Mouse (Mus musculus) embryonic facial prominence, embryonic 12.5 days (tissue): ENCODE data around the gene C1qtnf5. TPM values are rescaled to one million over a fixed set of nuclear protein-coding genes. Genes with fewer than 3 reads are reported as not detected.

Source experiments
- ATAC-seq: fragments of 200-750 bp; cut with Nextera tagmentation; 2 replicates; pipeline ENCODE4 v1.8.0; 2017; ENCODE audit not compliant: insufficient number of reproducible peaks, insufficient read depth, low FRiP score, low TSS enrichment
- H3K27ac ChIP-seq: fragments of 300-500 bp; sonication (generic); 2 replicates; pipeline ENCODE4 v1.5.1; 2016; ENCODE audit warnings: mild to moderate bottlenecking
- H3K27me3 ChIP-seq: fragments of 300-500 bp; sonication (generic); 2 replicates; pipeline ENCODE4 v1.6.1; 2016; ENCODE audit warnings: mild to moderate bottlenecking, moderate library complexity
- H3K36me3 ChIP-seq: fragments of 300-500 bp; sonication (generic); 2 replicates; pipeline ENCODE4 v1.6.1; 2016; ENCODE audit warnings: mild to moderate bottlenecking
- H3K4me1 ChIP-seq: fragments of 300-500 bp; sonication (generic); 2 replicates; pipeline ENCODE4 v1.6.1; 2016
- H3K4me2 ChIP-seq: fragments of 300-500 bp; sonication (generic); replicated peaks from 2 replicates; pipeline ENCODE4 v1.6.1; 2016; ENCODE audit warnings: mild to moderate bottlenecking, moderate library complexity
- H3K4me3 ChIP-seq: fragments of 300-500 bp; sonication (generic); 2 replicates; pipeline ENCODE4 v1.5.1; 2016; ENCODE audit warnings: mild to moderate bottlenecking
- H3K9ac ChIP-seq: fragments of 300-500 bp; sonication (generic); 2 replicates; pipeline ENCODE4 v1.6.1; 2016; ENCODE audit warnings: mild to moderate bottlenecking, moderate library complexity
- H3K9me3 ChIP-seq: fragments of 300-500 bp; sonication (generic); 2 replicates; pipeline ENCODE4 v1.6.1; 2016; ENCODE audit warnings: mild to moderate bottlenecking, moderate library complexity
- WGBS: fragments of 180-500 bp; shearing (Covaris S2); methylation state at CpG from one replicate; pipeline ENCODE4 v1.1.7; 2016; 5-methylcytosine and 5-hydroxymethylcytosine counted together
- polyA plus RNA-seq: library from polyadenylated mRNA; unstranded; fragments of >200 nt; fragmentation: Nextera tagmentation; extraction: Ambion mirVana; gene quantifications from 2 replicates; pipeline ENCODE4 v1.2.1, GENCODE M21; 2016

Gene C1qtnf5
- polyA plus RNA-seq, 1 experiment from 2014 or later: 0.78 TPM

DNA sequence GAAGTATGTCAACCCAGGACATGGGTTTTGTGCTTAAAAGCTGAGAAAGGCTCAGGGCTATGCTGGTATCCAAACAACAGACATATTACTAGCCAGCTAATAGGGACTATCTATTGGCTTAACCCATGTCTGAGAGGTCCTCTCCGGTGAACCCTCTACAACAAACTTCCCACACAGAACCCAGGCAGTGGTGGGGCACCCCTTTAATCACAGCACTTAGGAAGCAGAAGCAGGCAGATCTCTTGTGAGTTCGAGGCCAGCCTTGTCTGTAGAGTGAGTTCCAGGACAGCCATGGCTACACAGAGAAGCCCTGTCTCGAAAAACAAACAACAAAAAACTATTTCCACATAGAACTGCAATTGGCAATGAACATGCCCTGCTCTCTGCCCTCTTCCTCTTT is 19.7 kb downstream of the C1qtnf5 start:
- H3K9ac ChIP-seq: no peak overlapping the region
- no peak overlapping the region for H3K4me3 ChIP-seq
- peaks cover 22% of the 10 kb centered on the region for H3K4me1 ChIP-seq
- H3K36me3 ChIP-seq: no peaks in the 10 kb centered on the region
- H3K9me3 ChIP-seq: no peaks in the 10 kb centered on the region
- H3K27ac ChIP-seq: no peak overlapping the region
- WGBS: 83% methylated on average over 3 of the region's 3 CpGs
- ATAC-seq: no peak
- H3K27me3 ChIP-seq: peaks cover 8% of the 10 kb centered on the region
- H3K4me2 ChIP-seq: no peak overlapping the region

DNA sequence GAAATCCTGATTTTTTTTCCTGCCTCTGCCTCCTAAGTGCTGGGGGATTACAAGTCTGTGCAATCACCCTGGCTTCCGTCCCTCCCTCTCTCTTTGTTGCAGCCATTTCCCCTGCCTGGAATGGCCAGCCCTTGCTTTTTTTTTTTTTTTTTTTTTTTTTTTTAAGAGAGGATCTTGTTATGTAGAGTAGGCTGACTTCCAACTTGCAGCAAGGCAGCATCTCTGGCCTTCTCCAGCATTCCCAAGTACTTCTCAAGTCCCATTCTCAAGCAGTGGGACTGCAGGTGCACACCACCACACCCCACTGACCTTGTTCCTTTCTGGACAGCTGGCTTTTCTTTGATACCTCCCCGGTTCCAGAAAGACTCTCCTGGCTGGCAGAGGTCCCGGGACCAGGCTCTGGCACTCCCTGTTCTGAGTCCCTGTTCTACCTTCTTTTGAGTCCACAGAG is 20.3 kb downstream of the C1qtnf5 start:
- H3K9ac ChIP-seq: no peak overlapping the region
- no peaks in the 10 kb centered on the region for H3K9me3 ChIP-seq
- ATAC-seq: no peak
- no peak overlapping the region for H3K4me2 ChIP-seq
- no peak overlapping the region for H3K4me3 ChIP-seq
- peaks cover 8% of the 10 kb centered on the region for H3K27me3 ChIP-seq
- H3K27ac ChIP-seq: no peak overlapping the region
- H3K4me1 ChIP-seq: peaks cover 22% of the 10 kb centered on the region
- 66% methylated on average over 3 of the region's 3 CpGs for WGBS
- H3K36me3 ChIP-seq: no peaks in the 10 kb centered on the region

DNA sequence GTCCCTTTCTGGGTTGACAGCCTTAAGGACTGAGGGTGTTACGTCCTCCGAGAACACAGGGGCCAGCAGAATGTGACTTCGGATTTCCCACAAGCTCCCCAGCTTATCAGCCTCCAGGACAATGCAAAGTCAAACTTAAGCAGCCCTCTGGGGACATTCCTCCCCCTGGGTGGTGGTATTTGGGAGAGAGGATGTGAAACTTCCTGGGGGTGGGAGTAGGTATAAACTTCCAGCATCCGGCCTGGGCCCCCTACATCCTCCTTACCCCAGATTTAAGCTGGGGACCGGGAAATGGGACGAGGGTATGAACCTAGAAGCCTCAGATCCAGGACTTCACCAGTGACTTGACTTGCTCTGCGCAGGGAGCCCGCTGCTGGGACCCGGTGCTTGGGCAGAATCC is 22.6 kb downstream of the C1qtnf5 start:
- no peaks in the 10 kb centered on the region for H3K9me3 ChIP-seq
- peaks cover 29% of the 10 kb centered on the region for H3K27me3 ChIP-seq
- 4% methylated on average over 9 of the region's 9 CpGs for WGBS
- H3K4me1 ChIP-seq: peaks cover 37% of the 10 kb centered on the region
- peak overlapping the region; percentile 78 for H3K4me2 ChIP-seq
- H3K27ac ChIP-seq: peak overlapping the region; percentile 76
- peak overlapping the region; percentile 40 for H3K4me3 ChIP-seq
- no peak; the same call in 1 of the 2 replicates for ATAC-seq
- no peaks in the 10 kb centered on the region for H3K36me3 ChIP-seq
- peak overlapping the region; percentile 43 for H3K9ac ChIP-seq

- under 1% methylated on average over 27 of the region's 27 CpGs for WGBS
- H3K27ac ChIP-seq: peak overlapping the region; percentile 76
- no peaks in the 10 kb centered on the region for H3K9me3 ChIP-seq
- peak overlapping the region; percentile 43 for H3K9ac ChIP-seq
- peaks cover 37% of the 10 kb centered on the region for H3K4me1 ChIP-seq
- H3K36me3 ChIP-seq: no peaks in the 10 kb centered on the region
- peaks cover 31% of the 10 kb centered on the region for H3K27me3 ChIP-seq
- H3K4me2 ChIP-seq: peak overlapping the region; percentile 78
- H3K4me3 ChIP-seq: peak overlapping the region; percentile 40
- ATAC-seq: peak; percentile 50
Observed at GRCm38 (mm10) chr9:44130034-44130433, 23.0 kb downstream of the C1qtnf5 start.

GRCm38 (mm10) chr9:44130581-44131275 is 23.7 kb downstream of the C1qtnf5 start:
- H3K27ac ChIP-seq: peak overlapping the region; percentile 76
- H3K9ac ChIP-seq: peak overlapping the region; percentile 43; the same call in 1 of the 2 replicates
- peak overlapping the region; percentile 78 for H3K4me2 ChIP-seq
- WGBS: 10% methylated on average over 19 of the region's 19 CpGs
- H3K36me3 ChIP-seq: no peaks in the 10 kb centered on the region
- H3K4me3 ChIP-seq: peak overlapping the region; percentile 40
- H3K27me3 ChIP-seq: peaks cover 38% of the 10 kb centered on the region
- peaks cover 42% of the 10 kb centered on the region for H3K4me1 ChIP-seq
- no peaks in the 10 kb centered on the region for H3K9me3 ChIP-seq
- peak; percentile 36 for ATAC-seq

DNA sequence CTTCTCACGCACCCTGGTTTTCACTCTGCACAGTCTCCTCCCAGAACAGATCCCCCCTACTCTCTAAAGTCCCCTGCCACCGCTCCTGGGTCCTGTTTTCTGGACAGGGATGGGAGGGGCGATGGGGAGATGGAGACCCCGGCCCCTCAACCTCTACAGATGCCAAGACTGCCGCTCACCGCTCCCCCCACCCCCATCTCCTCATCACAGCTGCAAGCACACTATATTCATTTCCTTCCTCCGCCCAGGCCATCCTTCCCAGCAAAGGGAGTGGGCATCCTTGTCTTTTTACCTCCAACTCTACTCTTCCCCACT is 24.2 kb downstream of the C1qtnf5 start:
- no peaks in the 10 kb centered on the region for H3K9me3 ChIP-seq
- ATAC-seq: no peak
- H3K27me3 ChIP-seq: peaks cover 43% of the 10 kb centered on the region
- H3K9ac ChIP-seq: no peak overlapping the region
- WGBS: 25% methylated on average over 7 of the region's 7 CpGs
- peaks cover 46% of the 10 kb centered on the region for H3K4me1 ChIP-seq
- no peaks in the 10 kb centered on the region for H3K36me3 ChIP-seq
- H3K4me2 ChIP-seq: peak overlapping the region; percentile 78; the same call in 1 of the 2 replicates
- H3K27ac ChIP-seq: 0 out of 2 replicates have a peak overlapping the region, but pooled peaks have one; percentile 47
- H3K4me3 ChIP-seq: no peak overlapping the region

- WGBS: 57% methylated on average over 5 of the region's 5 CpGs
- Histone ChIP-seq H3K36me3 (no peaks in the 10 kb centered on the region), H3K4me2 (no peak overlapping the region), H3K27me3 (peaks cover 47% of the 10 kb centered on the region), H3K4me3 (no peak overlapping the region), H3K9ac (no peak overlapping the region), H3K27ac (no peak overlapping the region), H3K4me1 (peaks cover 46% of the 10 kb centered on the region), H3K9me3 (no peaks in the 10 kb centered on the region)
- ATAC-seq: no peak
Observed at GRCm38 (mm10) chr9:44132200-44132599, 25.2 kb downstream of the C1qtnf5 start.

GRCm38 (mm10) chr9:44133287-44133686 is 26.2 kb downstream of the C1qtnf5 start:
- no peaks in the 10 kb centered on the region for H3K36me3 ChIP-seq
- peak overlapping the region; percentile 89 for H3K4me2 ChIP-seq
- peaks cover 47% of the 10 kb centered on the region for H3K27me3 ChIP-seq
- H3K9me3 ChIP-seq: no peaks in the 10 kb centered on the region
- peak overlapping the region; percentile 57; the same call in 1 of the 2 replicates for H3K4me3 ChIP-seq
- H3K9ac ChIP-seq: peak overlapping the region; percentile 8
- no peak overlapping the region for H3K27ac ChIP-seq
- WGBS: 8% methylated on average over 2 of the region's 2 CpGs
- no peak for ATAC-seq
- H3K4me1 ChIP-seq: peaks cover 46% of the 10 kb centered on the region

- no peak for ATAC-seq
- H3K27me3 ChIP-seq: peaks cover 47% of the 10 kb centered on the region
- H3K27ac ChIP-seq: 0 out of 2 replicates have a peak within 1 kb of the TSS, but pooled peaks have one; percentile 31
- H3K36me3 ChIP-seq: no peaks in the 10 kb centered on the region
- 1% methylated on average over 37 of the region's 55 CpGs for WGBS
- H3K4me3 ChIP-seq: peak within 1 kb of the TSS; percentile 57
- peaks cover 46% of the 10 kb centered on the region for H3K4me1 ChIP-seq
- H3K9ac ChIP-seq: peak within 1 kb of the TSS; percentile 61
- no peaks in the 10 kb centered on the region for H3K9me3 ChIP-seq
- peak within 1 kb of the TSS; percentile 89 for H3K4me2 ChIP-seq
Observed at GRCm38 (mm10) chr9:44134101-44134850, 27.2 kb downstream of the C1qtnf5 start, which contains the start of gene Mcam. Gene Mcam, plus strand, starts transcription at chr9:44134469.

- Histone ChIP-seq H3K9ac (peak overlapping the region; percentile 61), H3K27me3 (peaks cover 47% of the 10 kb centered on the region), H3K36me3 (peaks cover 1% of the 10 kb centered on the region; the same call in 1 of the 2 replicates), H3K27ac (no peak overlapping the region), H3K4me2 (peak overlapping the region; percentile 89), H3K4me1 (peaks cover 38% of the 10 kb centered on the region), H3K9me3 (no peaks in the 10 kb centered on the region), H3K4me3 (peak overlapping the region; percentile 57)
- 4% methylated on average over 49 of the region's 49 CpGs for WGBS
- no peak for ATAC-seq
Observed at GRCm38 (mm10) chr9:44134851-44135730, 28.0 kb downstream of the C1qtnf5 start.

DNA sequence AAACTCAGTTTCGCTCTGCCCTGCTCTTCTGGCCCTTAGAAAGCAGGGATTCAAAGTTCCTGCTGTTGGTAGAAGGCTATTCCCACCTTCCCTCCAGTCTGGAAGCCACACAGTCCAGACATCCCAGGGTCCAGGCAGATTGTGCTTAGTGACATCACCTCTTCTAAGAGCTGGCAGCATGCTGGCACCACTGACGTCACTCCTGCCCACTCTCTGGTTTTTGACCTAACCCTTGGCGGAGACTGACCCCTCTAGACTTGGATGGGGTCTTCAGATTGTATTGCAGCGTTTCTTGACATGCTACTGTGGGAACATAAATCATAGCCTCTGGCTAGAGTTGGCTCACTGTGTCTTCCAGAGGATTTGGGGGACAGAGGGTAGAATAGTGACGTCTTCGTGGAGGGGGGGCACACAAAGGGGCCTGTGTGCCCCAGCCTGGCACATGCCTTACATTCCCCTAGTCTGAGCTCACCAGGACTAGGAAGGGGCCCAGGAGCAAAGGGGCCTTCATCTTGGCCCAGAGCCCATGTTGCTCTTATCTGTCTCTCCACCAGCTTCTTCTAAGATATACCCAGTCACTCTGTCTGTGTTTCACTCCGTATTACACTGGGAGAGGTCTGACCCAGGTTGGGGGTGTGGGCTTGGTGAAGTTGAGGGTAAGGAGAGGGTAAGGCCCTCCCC is 28.8 kb downstream of the C1qtnf5 start:
- no peak overlapping the region for H3K9ac ChIP-seq
- no peak overlapping the region for H3K27ac ChIP-seq
- 50% methylated on average over 7 of the region's 7 CpGs for WGBS
- H3K4me1 ChIP-seq: peaks cover 30% of the 10 kb centered on the region
- ATAC-seq: no peak
- H3K9me3 ChIP-seq: no peaks in the 10 kb centered on the region
- H3K36me3 ChIP-seq: peaks cover 9% of the 10 kb centered on the region
- peaks cover 47% of the 10 kb centered on the region for H3K27me3 ChIP-seq
- peak overlapping the region; percentile 89 for H3K4me2 ChIP-seq
- peak overlapping the region; percentile 57 for H3K4me3 ChIP-seq
